9 mouse cellular contexts compared by ENCODE assay signal in the genomic region with DNA sequence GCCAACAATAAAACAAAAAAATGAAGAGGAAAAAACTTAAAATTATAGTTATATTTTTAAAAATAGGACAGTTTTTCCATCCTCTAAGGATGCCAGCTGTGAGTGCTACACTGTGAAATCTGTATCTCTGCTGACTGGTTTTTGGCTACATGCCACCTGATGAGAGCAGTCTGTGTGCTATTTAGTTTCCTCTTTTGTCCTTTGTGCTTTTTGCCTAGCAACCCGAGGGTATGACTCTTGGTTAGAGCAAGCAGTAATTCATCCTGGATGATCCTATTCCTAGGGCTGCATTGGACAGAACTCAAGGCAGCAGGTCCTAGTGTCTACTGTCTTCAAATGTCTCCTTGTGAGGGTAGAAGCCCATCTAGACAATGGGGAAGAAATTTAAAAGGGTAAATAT.
DNase-seq lines count a peak whose midpoint lies in the region; ATAC-seq and TF ChIP-seq lines count a peak whose summit lies in the region.
"Had no signal": no experiment of that assay in that cellular context is flagged by ENCODE, and none has a peak within 500 bp of the region (broad histone marks: within the 10 kb centered on the region; RNA-seq: fewer than 3 reads in every experiment).

No protein-coding gene starts in this region.

- H3K36me3 ChIP-seq in MEL (ENCODE audit: control insufficient read depth in 1 of 2, insufficient read depth in 2 of 2, low read length in 2 of 2), result no peaks in the 10 kb centered on the region
- no peaks in the 10 kb centered on the region for H3K36me3 ChIP-seq in hindbrain, embryonic 13.5 days
- H3K36me3 ChIP-seq in heart, adult 2 months (ENCODE audit: control insufficient read depth, insufficient read depth, low read length), result no peaks in the 10 kb centered on the region

- H3K4me2 ChIP-seq in hindbrain, embryonic 13.5 days, result no peak overlapping the region

- H3K4me3 ChIP-seq in MEL (ENCODE audit: control insufficient read depth in 1 of 2, insufficient read depth in 1 of 2, low read depth in 2 of 2, low read length in 2 of 2), result no peak overlapping the region
- H3K4me3 ChIP-seq in hindbrain, embryonic 13.5 days, result no peak overlapping the region
- H3K4me3 ChIP-seq in heart, adult 2 months, result no peak overlapping the region

- no peaks in the 10 kb centered on the region for H3K79me2 ChIP-seq in MEL (ENCODE audit: control insufficient read depth, insufficient read depth, low read length, poor library complexity)
- no peaks in the 10 kb centered on the region for H3K79me2 ChIP-seq in heart, adult 2 months (replicated peaks; ENCODE audit: control insufficient read depth, insufficient read depth, low read length)

- DNase-seq in cerebellum, adult 18-20 months, result peak; percentile 3 to 4
- no peak for DNase-seq in cerebellum, adult 11-12 months
- peak; percentile 34 for DNase-seq in MEL (ENCODE audit: low read depth, low spot score)
- peak; percentile 48 for DNase-seq in mesoderm, embryonic 11.5 days (ENCODE audit: low read depth, low spot score)
- DNase-seq in spleen, postnatal 4 days (ENCODE audit: low spot score in 2 of 2), result no peak
- no peak for DNase-seq in heart, adult 2 months
- no peak for DNase-seq in T-cell, adult 2 months (ENCODE audit: low spot score)

- no peak for TF ChIP-seq CTCF in MEL (IDR thresholded peaks at IDR 0.05 in 2 of 3, conservative IDR thresholded peaks at IDR 0.05 in 1 of 3; ENCODE audit: control insufficient read depth in 1 of 3, insufficient read depth in 1 of 3, low read depth in 2 of 3, low read length in 3 of 3, poor library complexity in 1 of 3, severe bottlenecking in 1 of 3)
- TF ChIP-seq CTCF in heart, adult 2 months (IDR thresholded peaks at IDR 0.05), result no peak

- no peaks in the 10 kb centered on the region for H3K27me3 ChIP-seq in MEL (ENCODE audit: control insufficient read depth in 1 of 2, insufficient read depth in 2 of 2, low read length in 2 of 2)
- no peaks in the 10 kb centered on the region for H3K27me3 ChIP-seq in hindbrain, embryonic 13.5 days
- no peaks in the 10 kb centered on the region for H3K27me3 ChIP-seq in heart, adult 2 months (ENCODE audit: control insufficient read depth, insufficient read depth, low read length)

- no peaks in the 10 kb centered on the region for H3K9me3 ChIP-seq in MEL (replicated peaks; ENCODE audit: insufficient read depth, low read length)
- no peaks in the 10 kb centered on the region for H3K9me3 ChIP-seq in hindbrain, embryonic 13.5 days

- H3K4me1 ChIP-seq in MEL (ENCODE audit: control insufficient read depth in 1 of 2, insufficient read depth in 2 of 2, low read length in 2 of 2), result no peaks in the 10 kb centered on the region
- no peaks in the 10 kb centered on the region for H3K4me1 ChIP-seq in hindbrain, embryonic 13.5 days (replicated peaks)
- no peaks in the 10 kb centered on the region for H3K4me1 ChIP-seq in heart, adult 2 months (ENCODE audit: control insufficient read depth, insufficient read depth, low read length)

- no peak for TF ChIP-seq EP300 in MEL (IDR thresholded peaks at IDR 0.05; ENCODE audit: low read depth in 1 of 2, low read length in 2 of 2)
- TF ChIP-seq EP300 in heart, adult 2 months (IDR thresholded peaks at IDR 0.05; ENCODE audit: insufficient read depth, low read depth, low read length), result no peak

- 14% methylated on average over 1 of the region's 1 CpGs for WGBS in hindbrain, embryonic 13.5 days
- WGBS in heart, adult 2 months, result 10% methylated on average over 1 of the region's 1 CpGs

- no peak for TF ChIP-seq RAD21 in MEL (IDR thresholded peaks at IDR 0.05; ENCODE audit: low read depth, low read length)

- ATAC-seq in hindbrain, embryonic 13.5 days (ENCODE audit: low FRiP score), result peak; percentile 79

- H3K27ac ChIP-seq in MEL (ENCODE audit: control insufficient read depth, low read depth, low read length), result no peak overlapping the region
- H3K27ac ChIP-seq in hindbrain, embryonic 13.5 days, result no peak overlapping the region
- no peak overlapping the region for H3K27ac ChIP-seq in heart, adult 2 months
- H3K27ac ChIP-seq: liver, embryonic 14.5 days had no signal

- no peak overlapping the region for H3K9ac ChIP-seq in MEL (ENCODE audit: control insufficient read depth, low read depth, low read length, poor library complexity, severe bottlenecking)
- H3K9ac ChIP-seq in hindbrain, embryonic 13.5 days, result no peak overlapping the region
- H3K9ac ChIP-seq in heart, adult 2 months (ENCODE audit: low read depth, low read length), result no peak overlapping the region
- H3K9ac ChIP-seq: liver, embryonic 14.5 days had no signal

- no peak for TF ChIP-seq POLR2A in MEL (IDR thresholded peaks at IDR 0.05; ENCODE audit: control insufficient read depth in 1 of 2, insufficient read depth in 1 of 2, low read depth in 1 of 2, low read length in 2 of 2, poor library complexity in 1 of 2)
- no peak for TF ChIP-seq POLR2A in heart, adult 2 months (IDR thresholded peaks at IDR 0.05; ENCODE audit: insufficient read depth, low read depth, low read length)

- intact Hi-C loops in heart, adult 2 months (cut with DNase I), result no loop called here

TF ChIP-seq in MEL, 35 proteins besides CTCF, POLR2A, EP300 and RAD21:
- TF ChIP-seq ZNF384 (IDR thresholded peaks at IDR 0.05; ENCODE audit: low read depth, low read length) (no peak), GABPA (IDR thresholded peaks at IDR 0.05; ENCODE audit: low read depth, low read length) (no peak), TAL1 (IDR thresholded peaks at IDR 0.05; ENCODE audit: low read length) (no peak), USF2 (IDR thresholded peaks at IDR 0.05; ENCODE audit: borderline replicate concordance in 1 of 2, insufficient read depth in 1 of 2, low read depth in 1 of 2, low read length in 2 of 2) (no peak), MYB (IDR thresholded peaks at IDR 0.05; ENCODE audit: low read depth, low read length) (no peak), TCF12 (IDR thresholded peaks at IDR 0.05; ENCODE audit: low read depth, low read length) (no peak), USF1 (IDR thresholded peaks at IDR 0.05; ENCODE audit: low read depth, low read length) (no peak), UBTF (IDR thresholded peaks at IDR 0.05; ENCODE audit: borderline replicate concordance, insufficient read depth, low read depth, low read length) (no peak), SIN3A (IDR thresholded peaks at IDR 0.05; ENCODE audit: low read length) (no peak), CHD2 (IDR thresholded peaks at IDR 0.05; ENCODE audit: low read length) (no peak), MEF2A (IDR thresholded peaks at IDR 0.05; ENCODE audit: extremely low read depth, insufficient replicate concordance, low read depth, low read length, poor library complexity, severe bottlenecking) (no peak), POLR2AphosphoS2 (IDR thresholded peaks at IDR 0.05; ENCODE audit: low read length) (no peak), HCFC1 (IDR thresholded peaks at IDR 0.05; ENCODE audit: low read depth, low read length) (no peak), JUND (IDR thresholded peaks at IDR 0.05; ENCODE audit: low read depth, low read length) (no peak), SMC3 (IDR thresholded peaks at IDR 0.05; ENCODE audit: low read depth, low read length) (no peak), GATA1 (IDR thresholded peaks at IDR 0.05; ENCODE audit: low read depth, low read length) (no peak), RCOR1 (IDR thresholded peaks at IDR 0.05; ENCODE audit: low read depth, low read length) (no peak), ZC3H11A (IDR thresholded peaks at IDR 0.05; ENCODE audit: low read depth, low read length) (no peak), ZMIZ1 (IDR thresholded peaks at IDR 0.05; ENCODE audit: low read depth, low read length) (no peak)

Comparison
In these comparisons a context has a peak if more than half of its experiments do, and no peak if none do; other contexts are left out.
1. DNase-seq: peak in cerebellum, adult 18-20 months (2 of 2), MEL (single experiment) and mesoderm, embryonic 11.5 days (single experiment); none in cerebellum, adult 11-12 months (single experiment), spleen, postnatal 4 days (0 of 2), heart, adult 2 months (0 of 2) and T-cell, adult 2 months (single experiment).